Mouse (Mus musculus) brain, embryonic 18.5 days (tissue): ENCODE data around the gene Uncx.
"Not testable (repeated sequence)": the region's sequence is repeated elsewhere in the genome, so short reads cannot be mapped to it uniquely, and the experiment has no call there.

Source experiments
- DNase-seq: peaks from one replicate; pipeline ENCODE4 v3.0.0-alpha.2; 2012; ENCODE audit warnings: low read depth, low spot score

Uncx gene

GRCm38 (mm10) chr5:139561363-139562001 lies 18.2 kb downstream of the Uncx start:
- DNase-seq, result no peak

- DNase-seq, result no peak
These were observed 21.4 kb downstream of the Uncx start for GRCm38 (mm10) chr5:139564663-139565062.

GRCm38 (mm10) chr5:139565462-139565861 lies 22.2 kb downstream of the Uncx start:
- no peak for DNase-seq

- DNase-seq, result no peak
These were observed 23.5 kb downstream of the Uncx start for GRCm38 (mm10) chr5:139566640-139567399.

GRCm38 (mm10) chr5:139568079-139568478 lies 24.8 kb downstream of the Uncx start:
- no peak for DNase-seq

GRCm38 (mm10) chr5:139572526-139572925 lies 29.2 kb downstream of the Uncx start:
- no peak for DNase-seq

GRCm38 (mm10) chr5:139573606-139574311 lies 30.5 kb downstream of the Uncx start:
- no peak for DNase-seq

GRCm38 (mm10) chr5:139575054-139575453 lies 31.8 kb downstream of the Uncx start:
- no peak for DNase-seq

- DNase-seq, result no peak
These were observed 37.0 kb downstream of the Uncx start for GRCm38 (mm10) chr5:139580171-139580743.

- no peak for DNase-seq
These were observed 38.1 kb downstream of the Uncx start for GRCm38 (mm10) chr5:139581308-139581868.

- no peak for DNase-seq
These were observed 41.9 kb downstream of the Uncx start for GRCm38 (mm10) chr5:139584971-139585747.

- DNase-seq, result no peak
These were observed 42.4 kb downstream of the Uncx start for GRCm38 (mm10) chr5:139585748-139586060.

GRCm38 (mm10) chr5:139587459-139587858 lies 44.2 kb downstream of the Uncx start:
- not testable (repeated sequence) for DNase-seq

- DNase-seq, result not testable (repeated sequence)
These were observed 47.5 kb downstream of the Uncx start for GRCm38 (mm10) chr5:139590682-139591360.

- DNase-seq, result no peak
These were observed 48.7 kb downstream of the Uncx start for GRCm38 (mm10) chr5:139592011-139592410.

GRCm38 (mm10) chr5:139592850-139593249 lies 49.6 kb downstream of the Uncx start:
- no peak for DNase-seq

- no peak for DNase-seq
These were observed 50.5 kb downstream of the Uncx start for GRCm38 (mm10) chr5:139593746-139594145.

- no peak for DNase-seq
These were observed 51.7 kb downstream of the Uncx start for GRCm38 (mm10) chr5:139595001-139595400.
